15 mouse cellular contexts compared by ENCODE assay signal in genomic region chr6:29946568-29946967, GRCm38 (mm10). TPM values are rescaled to one million over a fixed set of nuclear protein-coding genes. Genes with fewer than 3 reads are reported as not detected.
DNase-seq lines count a peak whose midpoint lies in the region; ATAC-seq and TF ChIP-seq lines count a peak whose summit lies in the region.
"Had no signal": no experiment of that assay in that cellular context is flagged by ENCODE, and none has a peak within 500 bp of the region (broad histone marks: within the 10 kb centered on the region; RNA-seq: fewer than 3 reads in every experiment).

No protein-coding gene starts in this region.

- TF ChIP-seq RAD21 in CH12.LX (IDR thresholded peaks at IDR 0.05; ENCODE audit: low read depth, low read length): peak; percentile 82

- H3K4me1 ChIP-seq in heart, postnatal 0 days (ENCODE audit: control insufficient read depth, insufficient read depth): no peaks in the 10 kb centered on the region
- no peaks in the 10 kb centered on the region for H3K4me1 ChIP-seq in heart, embryonic 10.5 days
- H3K4me1 ChIP-seq in lung, postnatal 0 days (ENCODE audit: insufficient read depth, low read depth, low read length): no peaks in the 10 kb centered on the region
- H3K4me1 ChIP-seq in CH12.LX (ENCODE audit: control insufficient read depth in 1 of 2, insufficient read depth in 2 of 2): no peaks in the 10 kb centered on the region
- H3K4me1 ChIP-seq: forebrain, embryonic 12.5 days; midbrain, embryonic 13.5 days; neural tube, embryonic 15.5 days had no signal

- peak; percentile 52 for TF ChIP-seq CTCF in heart, postnatal 0 days (IDR thresholded peaks at IDR 0.05; ENCODE audit: low read depth)
- peak; percentile 65 for TF ChIP-seq CTCF in lung, postnatal 0 days (IDR thresholded peaks at IDR 0.05)
- TF ChIP-seq CTCF in CH12.LX (conservative IDR thresholded peaks at IDR 0.05 in 1 of 2, IDR thresholded peaks at IDR 0.05 in 1 of 2; ENCODE audit: low read depth in 2 of 2, low read length in 2 of 2): peak in 1 of 2 experiments; percentile 71; a peak in 2 of 4 replicates

- no peak overlapping the region for H3K27ac ChIP-seq in heart, postnatal 0 days (ENCODE audit: low read depth)
- H3K27ac ChIP-seq in heart, embryonic 10.5 days: no peak overlapping the region
- no peak overlapping the region for H3K27ac ChIP-seq in lung, postnatal 0 days (ENCODE audit: low read length)
- no peak overlapping the region for H3K27ac ChIP-seq in CH12.LX (ENCODE audit: insufficient read depth, low read depth)
- H3K27ac ChIP-seq: forebrain, embryonic 12.5 days; liver, embryonic 14.5 days; midbrain, embryonic 13.5 days; neural tube, embryonic 15.5 days had no signal

- no peak overlapping the region for H3K4me3 ChIP-seq in heart, postnatal 0 days (ENCODE audit: low read depth, low read length)
- H3K4me3 ChIP-seq in heart, embryonic 10.5 days: no peak overlapping the region
- H3K4me3 ChIP-seq in lung, postnatal 0 days (ENCODE audit: low read depth, low read length): no peak overlapping the region
- H3K4me3 ChIP-seq in CH12.LX (replicated peaks in 1 of 3; ENCODE audit: low read depth in 2 of 3, low read length in 2 of 3, poor library complexity in 1 of 3): no peak overlapping the region
- H3K4me3 ChIP-seq: forebrain, embryonic 12.5 days; midbrain, embryonic 13.5 days; neural tube, embryonic 15.5 days had no signal

- H3K9me3 ChIP-seq in heart, postnatal 0 days (replicated peaks; ENCODE audit: control insufficient read depth, low read length): no peaks in the 10 kb centered on the region
- no peaks in the 10 kb centered on the region for H3K9me3 ChIP-seq in heart, embryonic 10.5 days
- no peaks in the 10 kb centered on the region for H3K9me3 ChIP-seq in lung, postnatal 0 days (ENCODE audit: low read length)
- H3K9me3 ChIP-seq in CH12.LX (replicated peaks; ENCODE audit: low read length): no peaks in the 10 kb centered on the region
- H3K9me3 ChIP-seq: forebrain, embryonic 12.5 days; midbrain, embryonic 13.5 days; neural tube, embryonic 15.5 days had no signal

- DNase-seq in heart, postnatal 0 days (ENCODE audit: low spot score): no peak
- no peak for DNase-seq in heart, embryonic 10.5 days (ENCODE audit: low spot score)
- DNase-seq in lung, postnatal 0 days (ENCODE audit: low spot score): peak; percentile 49
- DNase-seq in lung, postnatal 36 days: no peak
- DNase-seq in CH12.LX (ENCODE audit: extremely low read depth): peak; percentile 19
- DNase-seq in naive thymus-derived CD4-positive, alpha-beta T cell, adult 2 months (ENCODE audit: low read depth): peak; percentile 18
- DNase-seq in embryo, embryonic 11 days: no peak
- DNase-seq: adrenal gland, adult 2 months; kidney, postnatal 25 days; thymus, adult 18-20 months had no signal

- WGBS in heart, postnatal 0 days: 76% methylated on average over 2 of the region's 2 CpGs
- WGBS in heart, embryonic 10.5 days: 77% methylated on average over 2 of the region's 2 CpGs
- 79% methylated on average over 2 of the region's 2 CpGs for WGBS in lung, postnatal 0 days

- dilution Hi-C loops in CH12.LX (cut with MboI; ENCODE audit: extremely low pct_ligation_motif_present, extremely low pct_unique_long_range_greater_than_20kb, low sequenced_read_pairs): no loop called here

- H3K4me2 ChIP-seq in heart, postnatal 0 days (ENCODE audit: low read depth, low read length): no peak overlapping the region
- H3K4me2 ChIP-seq in lung, postnatal 0 days (replicated peaks; ENCODE audit: low read depth, low read length): no peak overlapping the region
- no peak overlapping the region for H3K4me2 ChIP-seq in CH12.LX (ENCODE audit: insufficient read depth, low read depth, poor library complexity, severe bottlenecking)
- H3K4me2 ChIP-seq: forebrain, embryonic 12.5 days; midbrain, embryonic 13.5 days; neural tube, embryonic 15.5 days had no signal

- TF ChIP-seq EP300 in heart, postnatal 0 days (IDR thresholded peaks at IDR 0.05; ENCODE audit: low read depth): no peak
- no peak for TF ChIP-seq EP300 in lung, postnatal 0 days (IDR thresholded peaks at IDR 0.05)
- no peak for TF ChIP-seq EP300 in CH12.LX (IDR thresholded peaks at IDR 0.05; ENCODE audit: low read length)

- H3K79me2 ChIP-seq in CH12.LX (replicated peaks; ENCODE audit: control insufficient read depth, extremely low read depth, insufficient read depth, poor library complexity, severe bottlenecking): no peaks in the 10 kb centered on the region

- no peak overlapping the region for H3K9ac ChIP-seq in heart, postnatal 0 days (replicated peaks; ENCODE audit: low read depth, low read length)
- H3K9ac ChIP-seq in lung, postnatal 0 days (replicated peaks; ENCODE audit: low read depth): no peak overlapping the region
- H3K9ac ChIP-seq in CH12.LX (ENCODE audit: insufficient read depth, low read depth): no peak overlapping the region
- H3K9ac ChIP-seq: forebrain, embryonic 12.5 days; liver, embryonic 14.5 days; midbrain, embryonic 13.5 days; neural tube, embryonic 15.5 days had no signal

- peaks cover 46% of the 10 kb centered on the region for H3K36me3 ChIP-seq in heart, postnatal 0 days (replicated peaks; ENCODE audit: control insufficient read depth, insufficient read depth, low read length)
- no peaks in the 10 kb centered on the region; the same call in 1 of the 2 replicates for H3K36me3 ChIP-seq in heart, embryonic 10.5 days
- no peaks in the 10 kb centered on the region for H3K36me3 ChIP-seq in lung, postnatal 0 days (ENCODE audit: insufficient read depth, low read length)
- peaks cover 0 to 2% of the 10 kb centered on the region in 2 experiments for H3K36me3 ChIP-seq in CH12.LX (replicated peaks in 1 of 2; ENCODE audit: control insufficient read depth in 1 of 2, insufficient read depth in 1 of 2, low read length in 1 of 2)
- H3K36me3 ChIP-seq: forebrain, embryonic 12.5 days; midbrain, embryonic 13.5 days; neural tube, embryonic 15.5 days had no signal

- TF ChIP-seq POLR2A in CH12.LX (IDR thresholded peaks at IDR 0.05; ENCODE audit: low read depth, low read length): no peak

- in situ Hi-C loops in CH12.LX (cut with MboI; ENCODE audit: low pct_ligation_motif_present, low pct_unique_long_range_greater_than_20kb, low sequenced_read_pairs): no loop called here

- no peaks in the 10 kb centered on the region for H3K27me3 ChIP-seq in heart, postnatal 0 days (ENCODE audit: control insufficient read depth, insufficient read depth, low read length)
- H3K27me3 ChIP-seq in heart, embryonic 10.5 days (ENCODE audit: insufficient read depth, poor library complexity, severe bottlenecking): no peaks in the 10 kb centered on the region
- no peaks in the 10 kb centered on the region for H3K27me3 ChIP-seq in lung, postnatal 0 days (replicated peaks; ENCODE audit: insufficient read depth, low read length)
- H3K27me3 ChIP-seq in CH12.LX (replicated peaks): no peaks in the 10 kb centered on the region
- H3K27me3 ChIP-seq: forebrain, embryonic 12.5 days; midbrain, embryonic 13.5 days; neural tube, embryonic 15.5 days had no signal

- ATAC-seq in heart, postnatal 0 days (ENCODE audit: insufficient read depth, low read depth): no peak
- no peak for ATAC-seq in lung, postnatal 0 days
- ATAC-seq: midbrain, embryonic 13.5 days had no signal

TF ChIP-seq in CH12.LX, 34 proteins besides CTCF, POLR2A, EP300 and RAD21:
- TF ChIP-seq SMC3 (IDR thresholded peaks at IDR 0.05; ENCODE audit: low read depth, low read length) (peak; percentile 66), E2F4 (IDR thresholded peaks at IDR 0.05; ENCODE audit: insufficient replicate concordance, low read depth, low read length) (no peak)

RNA-seq across cellular contexts. Expression of gene Strip2, which starts 29.8 kb away (rescaled TPM):
- total RNA-seq in heart, postnatal 0 days (2014; rRNA removed; ENCODE audit: low replicate concordance): 144 and 168 TPM in 2 replicates
- polyA plus RNA-seq in heart, postnatal 0 days (2015; fragmentation: Nextera tagmentation; extraction: Ambion mirVana): 61.8 and 63.8 TPM in 2 replicates
- polyA plus RNA-seq in heart, embryonic 10.5 days (2016; fragmentation: Nextera tagmentation; extraction: Ambion mirVana): 7.3 and 19.5 TPM in 2 replicates
- 0.47 and 0.60 TPM in 2 replicates for polyA plus RNA-seq in lung, postnatal 0 days (2015; fragmentation: Nextera tagmentation; extraction: Ambion mirVana)
- total RNA-seq in CH12.LX (2012; rRNA removed): 0.42 and 1.1 TPM in 2 replicates
- total RNA-seq in CH12.LX (2014; rRNA removed): 1.3 and 1.6 TPM in 2 replicates
- polyA plus RNA-seq in CH12.LX (2012; ENCODE audit: insufficient read length, low read depth): 1.4 TPM in 2 replicates
- total RNA-seq: granulocyte monocyte progenitor cell, adult 5-6 weeks had no signal

Comparison
In these comparisons a context has a peak if more than half of its experiments do, and no peak if none do; other contexts are left out.
1. DNase-seq: peak in lung, postnatal 0 days (single experiment), CH12.LX (single experiment) and naive thymus-derived CD4-positive, alpha-beta T cell, adult 2 months (single experiment); none in heart, postnatal 0 days (single experiment), heart, embryonic 10.5 days (single experiment), lung, postnatal 36 days (single experiment) and embryo, embryonic 11 days (single experiment).